8 mouse cellular contexts compared by ENCODE assay signal in the genomic region with DNA sequence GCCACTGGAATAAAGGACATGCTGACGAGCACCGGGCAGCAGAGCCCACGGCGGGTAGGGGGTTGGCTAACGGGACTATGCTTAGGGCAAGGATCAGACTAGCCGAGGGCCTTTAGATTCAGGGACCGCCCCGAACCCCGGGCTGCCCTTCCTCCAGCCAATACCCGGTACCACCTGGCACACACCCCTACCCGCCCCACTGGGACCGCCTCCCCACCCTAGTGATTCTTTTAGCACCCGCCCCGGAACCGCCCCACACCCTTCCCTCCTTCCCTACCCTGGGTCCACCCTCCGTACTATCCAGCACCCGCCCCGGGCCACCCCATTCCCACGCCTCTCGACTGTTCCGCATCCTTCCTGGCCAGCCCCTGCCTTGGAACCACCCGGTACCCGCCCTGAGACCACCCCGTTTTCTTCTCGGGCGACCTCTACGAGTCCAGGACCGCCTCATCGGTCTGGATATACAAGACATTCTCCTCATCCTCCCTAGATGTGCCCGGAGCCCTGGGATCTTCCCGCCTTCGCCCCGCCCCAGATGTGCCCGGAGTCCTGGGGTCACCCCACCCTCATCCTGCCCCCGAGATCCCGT. TPM values are rescaled to one million over a fixed set of nuclear protein-coding genes. Genes with fewer than 3 reads are reported as not detected.
DNase-seq lines count a peak whose midpoint lies in the region; ATAC-seq lines count a peak whose summit lies in the region.

No protein-coding gene starts in this region.

- H3K27me3 ChIP-seq in intestine, embryonic 14.5 days (replicated peaks; ENCODE audit: control insufficient read depth, insufficient read depth, low read length): no peaks in the 10 kb centered on the region

- peak; percentile 87 for DNase-seq in adipocyte (ENCODE audit: low spot score)
- peak; percentile 38 for DNase-seq in embryo, embryonic 10.5 days (ENCODE audit: low spot score)
- peak; percentile 78 for DNase-seq in gastrocnemius, postnatal 25 days
- peak; percentile 71 for DNase-seq in intestine, embryonic 14.5 days (ENCODE audit: low spot score)
- peak; percentile 42 to 81 for DNase-seq in left cerebral cortex, adult 9 months (ENCODE audit: low spot score in 2 of 2)
- DNase-seq in right cerebral cortex, postnatal 14 days: peak; percentile 75
- peak; percentile 73 for DNase-seq in urinary bladder, postnatal 25 days (ENCODE audit: low spot score)

- 1% methylated on average over 34 of the region's 36 CpGs for WGBS in intestine, embryonic 14.5 days

- ATAC-seq in intestine, embryonic 14.5 days (replicated peaks; ENCODE audit: low FRiP score, low TSS enrichment, low read depth): peak; percentile 86
- peak; percentile 84 for ATAC-seq in megakaryocyte, adult 5-6 weeks (ENCODE audit: poor library complexity, severe bottlenecking)

- peak overlapping the region; percentile 52 for H3K4me3 ChIP-seq in intestine, embryonic 14.5 days (ENCODE audit: low read depth, low read length)

- H3K9me3 ChIP-seq in intestine, embryonic 14.5 days (ENCODE audit: control insufficient read depth, low read length): no peaks in the 10 kb centered on the region

- no peak overlapping the region for H3K27ac ChIP-seq in intestine, embryonic 14.5 days (ENCODE audit: low read depth)

- no peaks in the 10 kb centered on the region for H3K36me3 ChIP-seq in intestine, embryonic 14.5 days (ENCODE audit: control insufficient read depth, insufficient read depth, low read length)

- peak overlapping the region; percentile 98 for H3K4me2 ChIP-seq in intestine, embryonic 14.5 days (ENCODE audit: low read length)

- H3K4me1 ChIP-seq in intestine, embryonic 14.5 days (replicated peaks; ENCODE audit: control insufficient read depth, insufficient read depth, low read length): peaks cover 7% of the 10 kb centered on the region; the same call in 1 of the 2 replicates

- peak overlapping the region; percentile 40 for H3K9ac ChIP-seq in intestine, embryonic 14.5 days (ENCODE audit: low read length)

RNA-seq across cellular contexts. Expression of gene Fah, which starts 0.7 kb away (rescaled TPM):
- 1 to 10 TPM; 1.4 to 4.0 TPM for total RNA-seq in gastrocnemius, postnatal 25 days (2021)
- 10.8 and 11.3 TPM in 2 replicates for polyA plus RNA-seq in intestine, embryonic 14.5 days (2014; fragmentation: Nextera tagmentation; extraction: Ambion mirVana)
- not detected in 2 replicates for total RNA-seq in megakaryocyte, adult 5-6 weeks (2015)
- 0.77 TPM in 1 of 2 replicates, not detected in the other for total RNA-seq in megakaryocyte, adult 5-6 weeks (2017)
